Mouse (Mus musculus): Measurements from ENCODE around the gene Peak1.
A peak's percentile ranks its signal among the peaks of the same experiment; 100 is the strongest.

Peak1 gene

DNA sequence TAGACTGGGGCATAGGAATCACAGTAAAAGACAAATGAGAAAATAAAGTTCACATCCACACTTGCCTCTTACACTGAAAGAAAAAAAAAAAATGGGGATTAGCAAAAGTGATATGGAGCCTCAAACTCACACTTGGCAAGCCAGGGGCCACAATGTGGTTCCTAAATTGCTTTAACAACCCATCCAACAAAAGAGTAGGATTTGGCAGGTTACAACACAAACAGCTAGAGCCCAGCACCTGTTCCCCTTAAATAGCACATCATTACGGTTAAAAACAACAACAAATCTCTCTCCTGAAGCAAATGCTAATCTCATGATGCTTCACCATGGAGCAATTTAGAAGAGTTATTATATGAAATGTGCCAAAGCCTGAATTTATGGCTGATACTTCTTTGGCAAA is 2.5 kb downstream of the Peak1 start:
- no peak for DNase-seq

- DNase-seq: no peak
These were observed 3.5 kb downstream of the Peak1 start for GRCm38 (mm10) chr9:56414322-56414721.

DNA sequence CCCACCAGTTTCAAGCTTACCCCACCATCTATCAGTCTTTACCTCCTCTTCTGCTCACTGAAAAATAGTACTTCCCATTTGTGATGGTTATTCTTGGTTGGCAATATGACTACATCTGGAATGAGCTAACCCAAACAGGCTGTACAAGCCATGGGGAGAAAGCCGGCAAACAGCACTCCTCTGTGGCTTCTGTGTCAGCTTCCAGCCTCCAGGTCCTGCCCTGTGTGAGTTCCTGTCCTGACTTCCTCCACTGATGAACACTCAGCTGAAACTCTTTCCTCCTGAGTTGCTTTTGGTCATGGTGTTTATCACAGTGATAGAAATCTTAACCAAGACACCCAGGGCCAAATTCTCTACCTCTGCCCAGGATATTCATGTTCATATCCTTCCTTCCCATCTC is 5.2 kb downstream of the Peak1 start:
- DNase-seq: no peak

DNA sequence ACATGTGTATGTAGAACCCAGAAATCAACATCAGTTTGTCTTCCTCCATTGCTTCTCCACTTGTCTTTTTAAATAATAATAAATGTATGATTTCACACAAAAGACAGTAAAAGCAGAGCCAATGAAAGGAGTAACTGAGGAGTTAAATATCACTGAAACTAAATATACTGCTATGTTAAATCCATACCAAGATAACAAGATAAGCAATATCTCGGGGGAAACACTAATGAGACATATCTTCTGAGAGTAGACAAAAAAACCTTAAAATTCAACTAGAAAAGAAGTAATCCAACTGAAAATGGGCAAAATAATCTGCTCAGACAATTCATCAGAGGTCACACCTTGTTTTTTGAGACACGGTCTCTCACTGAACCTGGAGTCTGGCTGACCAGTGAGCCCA is 7.9 kb downstream of the Peak1 start:
- no peak for DNase-seq

DNA sequence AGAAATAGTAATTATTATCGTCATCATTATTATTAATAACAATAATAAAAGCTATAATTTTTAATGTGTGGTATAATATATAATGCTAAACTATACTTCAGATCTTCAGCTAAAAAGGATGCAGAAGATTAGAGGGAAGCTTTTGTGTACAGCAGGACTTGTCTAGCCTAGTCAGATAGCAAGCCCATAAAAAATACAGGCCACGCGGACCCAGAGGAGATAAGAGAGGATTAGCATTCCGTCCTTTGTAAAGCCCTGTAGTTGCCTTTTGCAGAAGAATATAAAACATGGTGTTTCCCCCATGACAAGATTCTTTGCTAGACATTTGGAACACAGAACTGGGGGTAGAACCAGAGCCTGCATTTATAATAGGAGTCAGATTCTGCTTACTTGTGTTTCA is 13.2 kb downstream of the Peak1 start:
- no peak for DNase-seq

- DNase-seq: no peak
These were observed 21.6 kb downstream of the Peak1 start for GRCm38 (mm10) chr9:56396306-56396705.

DNA sequence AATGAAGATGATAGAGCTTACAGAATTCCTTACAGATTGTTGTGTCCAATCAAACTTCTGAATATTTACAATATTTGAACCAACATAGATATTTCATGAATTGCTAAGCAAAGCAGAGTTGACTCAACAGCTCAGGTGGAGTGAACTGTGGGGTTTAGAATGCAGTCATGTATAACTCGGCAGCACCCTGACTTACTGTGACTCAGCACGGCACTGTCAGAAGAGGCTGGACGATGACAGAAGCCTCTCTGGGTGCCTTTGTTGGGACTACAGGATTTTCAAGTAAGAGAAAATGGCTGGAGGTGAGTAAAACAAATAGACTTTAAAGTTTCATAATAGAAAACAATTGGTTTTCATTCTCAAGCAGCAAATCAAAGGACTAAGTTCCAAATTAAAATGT is 25.0 kb downstream of the Peak1 start:
- DNase-seq: no peak

DNA sequence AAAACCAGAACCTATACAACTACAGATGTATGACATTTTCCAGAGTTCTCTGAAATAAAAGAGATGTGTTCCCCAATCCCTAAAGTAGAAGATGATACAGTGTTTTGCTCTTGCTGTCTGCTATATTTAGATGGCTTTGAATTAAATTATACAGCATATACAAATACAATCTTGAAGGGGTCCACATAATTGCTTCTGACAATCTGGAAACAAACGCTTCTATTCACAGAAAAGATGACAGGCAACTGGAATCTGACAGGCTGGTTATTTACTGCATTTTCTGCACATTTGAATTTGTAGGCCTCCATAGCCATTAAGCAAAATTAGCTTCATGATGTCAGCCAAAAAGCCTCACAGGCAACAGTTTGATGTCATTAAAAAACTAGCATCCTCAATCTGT is 35.1 kb downstream of the Peak1 start:
- DNase-seq: no peak

DNA sequence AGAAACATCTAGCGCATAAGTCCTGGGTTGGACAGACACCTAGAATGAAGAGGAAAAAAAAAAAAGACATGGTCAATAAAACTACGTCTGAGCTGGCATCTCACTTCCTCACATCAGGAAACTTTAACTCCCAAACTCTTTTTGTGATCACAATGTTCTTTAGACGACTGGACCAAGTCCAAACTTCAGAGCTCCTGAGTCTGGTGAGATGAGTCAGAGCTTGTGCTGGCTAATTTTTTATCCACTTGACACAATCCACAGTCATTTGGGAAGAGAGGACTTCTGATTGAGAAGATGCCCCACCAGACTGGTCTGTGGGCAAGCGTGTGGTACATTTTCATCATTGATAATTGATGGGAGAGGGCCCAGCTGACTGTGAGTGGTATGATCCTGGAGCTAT is 43.5 kb downstream of the Peak1 start:
- DNase-seq: no peak

GRCm38 (mm10) chr9:56370710-56371109 is 47.2 kb downstream of the Peak1 start:
- DNase-seq: no peak

GRCm38 (mm10) chr9:56368814-56369213 is 49.1 kb downstream of the Peak1 start:
- no peak for DNase-seq

DNA sequence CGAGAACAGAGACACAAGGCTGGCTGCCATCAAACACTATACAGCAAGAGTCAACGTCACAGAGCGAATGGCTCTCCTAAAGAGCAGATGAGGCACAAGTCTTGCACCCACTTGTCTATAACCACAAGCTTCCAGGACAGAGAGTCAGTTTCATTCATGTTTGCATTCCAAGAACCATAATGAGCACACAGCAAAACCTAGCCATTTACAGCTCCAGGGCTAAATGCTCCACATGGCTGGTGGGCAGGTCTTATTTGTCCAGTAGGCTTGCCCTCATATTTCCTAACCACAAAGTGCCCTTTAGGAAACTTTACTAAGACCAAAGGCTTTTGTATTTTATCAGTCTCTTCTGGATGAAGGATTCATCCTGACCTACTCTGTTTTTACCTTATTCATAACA is 54.6 kb downstream of the Peak1 start:
- no peak for DNase-seq

GRCm38 (mm10) chr9:56359261-56359660 is 58.6 kb downstream of the Peak1 start:
- no peak for DNase-seq

DNA sequence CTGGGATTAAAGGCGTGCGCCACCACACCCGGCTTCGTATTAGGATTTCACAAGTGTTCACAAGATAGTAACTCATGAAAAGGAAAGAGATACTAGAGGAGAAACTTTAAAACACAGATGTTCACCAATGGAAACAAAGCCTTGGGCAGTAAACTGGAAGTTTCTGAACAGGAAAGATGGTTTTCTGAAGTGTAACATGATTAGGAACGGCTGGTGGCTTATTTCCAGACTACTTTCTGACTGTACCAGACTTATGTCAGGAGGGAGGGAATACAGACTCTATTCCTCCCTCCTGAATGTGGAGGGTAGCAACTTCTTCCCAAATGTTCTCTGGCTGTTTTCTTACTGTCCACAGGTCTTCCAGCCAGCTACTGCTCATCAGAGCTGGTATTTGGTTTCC is 62.7 kb downstream of the Peak1 start:
- no peak for DNase-seq

- no peak for DNase-seq
These were observed 71.5 kb downstream of the Peak1 start for GRCm38 (mm10) chr9:56346321-56346720.

DNA sequence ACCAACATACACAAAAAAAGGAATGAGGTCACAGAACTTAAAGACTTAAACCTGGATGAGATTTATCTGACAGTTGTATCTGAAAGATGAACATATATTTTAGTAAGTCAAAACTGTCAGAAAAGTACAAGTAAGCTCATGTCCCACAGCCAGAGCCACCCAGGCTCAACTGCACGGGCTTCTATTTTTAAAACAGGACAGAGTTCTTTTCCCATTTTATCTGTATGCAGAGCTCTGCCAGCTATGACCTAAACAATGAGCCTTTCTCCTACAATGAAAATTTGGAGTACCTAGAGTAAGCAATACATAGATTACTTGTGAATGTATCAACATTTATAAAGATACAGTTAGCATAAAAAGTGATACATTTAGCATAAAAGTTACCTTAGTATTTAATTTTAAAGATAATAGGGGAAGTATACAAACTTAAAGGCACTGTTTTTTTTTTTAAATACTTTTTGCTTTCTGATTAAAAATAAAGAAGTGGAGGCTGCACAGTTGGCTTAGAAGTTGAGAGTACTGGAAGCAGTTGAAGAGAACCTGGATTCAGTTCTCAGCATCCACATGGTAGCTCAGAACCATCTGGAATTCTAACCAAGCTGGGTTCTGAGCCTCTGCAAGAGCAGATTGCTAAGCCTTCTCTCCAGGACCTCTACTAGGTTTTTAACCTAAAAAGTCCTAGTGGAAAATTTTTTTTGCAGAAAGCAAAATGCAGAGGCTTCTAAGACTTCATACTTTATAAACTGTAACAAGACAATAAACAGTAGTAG is 78.3 kb downstream of the Peak1 start:
- DNase-seq: no peak

- DNase-seq: no peak
These were observed 83.5 kb downstream of the Peak1 start for GRCm38 (mm10) chr9:56334363-56334762.

- no peak for DNase-seq
These were observed 85.1 kb downstream of the Peak1 start for GRCm38 (mm10) chr9:56332774-56333173.

DNA sequence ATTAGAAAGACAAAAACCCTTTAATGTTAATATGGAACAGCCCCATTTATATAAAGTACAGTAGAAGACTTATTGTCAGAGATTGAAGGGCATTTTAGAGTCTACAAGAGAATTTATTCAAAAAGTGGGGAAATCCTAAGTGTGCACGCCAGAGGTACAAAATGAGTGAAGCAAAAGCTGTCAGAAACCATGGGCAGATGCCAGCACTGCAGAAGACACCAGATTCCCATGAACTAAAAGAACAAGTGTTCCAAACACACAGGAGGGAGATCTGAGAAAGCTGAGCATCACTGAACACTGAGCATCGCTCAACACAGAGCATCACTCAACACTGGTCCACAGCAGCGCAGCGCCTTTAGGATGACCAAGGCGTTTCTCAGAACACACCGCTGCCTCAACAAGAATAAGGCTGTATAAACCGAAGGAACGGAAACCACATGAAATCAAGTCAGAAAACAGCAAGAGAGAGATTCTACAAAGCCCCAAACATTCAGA is 91.3 kb downstream of the Peak1 start:
- no peak for DNase-seq

GRCm38 (mm10) chr9:56325725-56326124 is 92.1 kb downstream of the Peak1 start:
- no peak for DNase-seq

- DNase-seq: peak; percentile 38
These were observed 93.1 kb downstream of the Peak1 start for GRCm38 (mm10) chr9:56324576-56325355.

- no peak for DNase-seq
These were observed 96.6 kb downstream of the Peak1 start for GRCm38 (mm10) chr9:56321291-56321690.

- no peak for DNase-seq
These were observed 103.5 kb downstream of the Peak1 start for GRCm38 (mm10) chr9:56314326-56314725.

GRCm38 (mm10) chr9:56309079-56309478 is 108.8 kb downstream of the Peak1 start:
- DNase-seq: no peak

Measured in kidney, postnatal 10 days (tissue).